Mouse (Mus musculus) ES-E14 (cell line): ENCODE measurements around the gene Slc25a47.

Experiments
- ZC3H11A ChIP-seq: IDR thresholded peaks from 2 replicates; pipeline ENCODE4 v1.6.1; 2012; ENCODE audit warnings: low read depth, mild to moderate bottlenecking, inconsistent platforms, low read length, borderline replicate concordance
- ZNF384 ChIP-seq: IDR thresholded peaks from 2 replicates; pipeline ENCODE4 v1.6.1; 2012; ENCODE audit warnings: low read depth, low read length, inconsistent platforms

DNA sequence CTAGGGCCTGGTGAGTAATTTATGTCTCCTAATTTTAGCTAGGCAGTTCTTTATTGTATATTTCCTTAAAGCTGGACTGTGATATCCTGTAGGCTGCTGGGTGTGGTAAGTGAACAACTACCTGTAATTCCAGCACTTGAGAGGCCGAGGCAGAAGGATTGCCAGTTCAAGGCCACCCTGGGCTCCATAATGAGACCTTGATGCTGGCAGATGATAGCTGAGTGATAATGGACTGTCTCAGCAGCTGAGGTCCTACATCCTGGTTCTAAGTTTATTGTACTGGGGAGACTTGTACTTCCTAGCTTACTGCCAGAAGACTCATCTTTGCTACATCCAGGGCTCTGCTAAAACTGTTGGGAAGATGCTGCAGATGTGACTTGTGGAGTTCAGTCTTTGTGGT, 26.1 kb upstream of the Slc25a47 start:
- no peak for TF ChIP-seq ZNF384
- no peak for TF ChIP-seq ZC3H11A
